Mouse (Mus musculus) retina, adult 2 months (tissue): ENCODE data around the gene Fgfr2.
"Not testable (repeated sequence)": the region's sequence is repeated elsewhere in the genome, so short reads cannot be mapped to it uniquely, and the experiment has no call there.

Experiments
- DNase-seq: peaks from one replicate; pipeline ENCODE4 v3.0.0-alpha.2; 2012; ENCODE audit warnings: low read depth, low spot score

The Fgfr2 gene

DNA sequence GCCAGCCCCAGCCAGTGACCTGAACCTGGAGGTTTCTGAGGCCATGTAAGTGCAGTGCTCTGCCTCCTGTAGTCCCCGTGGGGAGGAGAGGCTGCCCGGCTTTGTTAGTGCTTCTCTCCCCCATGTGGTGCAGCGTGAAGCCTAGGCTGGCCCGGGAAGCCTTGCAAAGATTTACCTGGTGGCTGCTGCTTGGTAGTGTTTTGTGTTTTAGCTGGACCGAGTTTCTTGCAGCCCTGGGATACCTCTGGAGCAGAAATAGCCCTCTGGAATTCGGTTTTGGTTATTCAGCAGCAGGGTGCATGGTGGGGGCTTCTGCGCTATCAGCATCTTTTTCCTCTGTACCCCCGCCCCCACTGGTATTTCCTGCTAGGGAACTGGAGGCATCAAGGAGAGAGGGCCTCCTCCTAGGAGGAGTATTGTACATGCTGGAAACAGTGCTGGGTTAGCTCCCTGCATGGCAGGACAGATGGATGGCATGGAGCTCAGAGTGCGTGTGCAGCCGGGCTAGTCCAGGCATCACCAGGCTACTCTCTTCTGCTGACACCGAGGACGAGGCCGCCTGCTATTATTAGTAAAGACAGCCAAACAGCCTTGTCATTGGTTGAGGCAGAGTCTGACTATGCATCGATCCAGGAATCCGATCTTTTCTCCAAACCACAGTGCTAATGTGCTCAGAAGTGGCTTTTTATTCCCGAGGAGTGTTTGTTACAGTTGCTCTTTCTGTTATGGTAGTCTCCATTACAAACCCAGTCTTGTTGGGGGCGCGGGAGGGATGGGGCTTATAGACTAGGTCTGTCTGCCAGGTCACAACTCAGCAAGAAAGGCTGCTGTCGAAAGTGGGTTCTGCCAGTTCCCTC lies 2430.0 kb downstream of the Fgfr2 start:
- DNase-seq, result no peak

DNA sequence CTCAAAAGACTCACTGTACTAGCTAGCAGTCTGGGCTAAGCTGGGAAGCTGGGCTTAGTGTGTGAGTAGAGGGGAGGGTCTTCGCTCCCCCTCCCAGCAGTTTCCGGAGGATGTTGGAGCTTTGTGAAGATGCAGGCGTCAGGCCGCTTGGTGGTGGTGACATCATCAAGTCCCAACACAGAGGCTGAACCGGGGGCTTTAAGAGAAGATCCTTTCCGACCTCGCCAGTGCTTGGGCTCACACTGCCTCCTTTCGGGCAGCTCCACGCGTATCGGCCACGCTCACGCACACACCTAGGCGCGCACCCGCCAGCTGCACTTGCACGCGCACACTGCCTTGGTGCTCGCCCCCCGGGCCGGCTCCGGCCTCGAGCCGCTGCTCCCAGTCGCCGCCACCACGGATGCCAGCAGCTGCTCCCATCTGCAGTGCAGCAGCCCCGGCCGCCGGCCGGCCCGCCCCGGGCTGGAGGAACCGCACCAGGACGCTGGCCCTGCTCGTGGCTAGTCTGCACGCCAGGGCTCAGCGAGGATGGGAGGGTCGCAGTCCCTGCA lies 2430.7 kb downstream of the Fgfr2 start:
- no peak for DNase-seq

DNA sequence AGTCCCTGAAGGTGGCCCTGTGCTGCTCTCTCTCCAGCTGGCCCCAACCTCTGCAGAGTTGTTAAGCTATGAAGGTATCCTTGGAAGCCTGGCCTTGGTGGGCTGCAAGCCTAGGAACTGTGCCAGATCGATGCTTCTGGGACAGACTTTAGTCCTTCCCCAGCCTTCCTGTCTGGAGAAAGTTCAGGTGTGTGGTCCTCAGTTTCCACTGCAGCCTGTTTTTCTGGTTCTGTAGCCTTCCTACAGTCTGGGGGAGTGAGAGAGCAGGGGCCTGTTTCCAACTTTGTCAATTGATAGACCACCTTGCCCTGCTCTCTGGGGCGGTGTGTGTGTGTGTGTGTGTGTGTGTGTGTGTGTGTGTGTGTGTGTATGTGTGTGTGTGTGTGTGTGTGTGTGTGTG lies 2431.2 kb downstream of the Fgfr2 start:
- DNase-seq, result no peak

DNA sequence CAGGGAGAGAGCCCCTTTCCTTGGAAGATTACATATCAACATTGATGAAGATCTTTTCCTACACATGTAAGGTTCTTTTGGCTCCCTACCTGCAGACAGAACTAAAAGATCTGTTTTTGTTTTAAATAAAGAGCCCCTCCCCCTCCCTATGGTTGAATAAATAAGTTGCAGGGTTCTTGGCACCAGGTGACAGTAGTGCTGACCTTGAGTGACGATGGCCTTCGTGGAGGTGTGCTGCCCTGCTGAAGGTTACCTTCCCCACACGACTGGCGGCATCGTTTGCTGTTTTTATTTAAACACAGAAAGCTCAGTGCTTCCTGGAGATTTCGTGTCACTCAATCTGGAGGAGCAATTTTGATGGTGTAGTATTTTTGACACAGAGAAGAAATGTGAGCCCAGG lies 2432.3 kb downstream of the Fgfr2 start:
- DNase-seq, result no peak

DNA sequence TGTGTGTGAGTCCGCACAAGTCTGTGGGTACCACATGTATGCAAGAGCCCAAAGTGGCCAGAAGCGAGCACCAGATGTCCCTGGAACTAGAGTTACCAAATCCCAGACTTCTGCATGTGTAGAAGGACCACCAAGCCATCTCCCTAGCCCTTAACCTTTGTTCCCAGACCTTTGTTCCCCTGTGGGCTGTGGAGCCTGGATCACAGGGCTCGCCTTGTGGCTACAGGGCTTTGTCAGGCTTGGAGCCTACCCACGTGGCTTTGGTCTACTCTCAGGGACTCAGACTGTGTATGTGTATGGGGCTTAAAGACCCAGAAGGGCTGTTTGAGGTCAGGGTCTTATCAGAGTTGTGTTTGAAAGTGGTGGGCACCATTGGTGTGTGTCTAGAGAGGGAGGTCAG lies 2434.5 kb downstream of the Fgfr2 start:
- DNase-seq, result no peak

DNA sequence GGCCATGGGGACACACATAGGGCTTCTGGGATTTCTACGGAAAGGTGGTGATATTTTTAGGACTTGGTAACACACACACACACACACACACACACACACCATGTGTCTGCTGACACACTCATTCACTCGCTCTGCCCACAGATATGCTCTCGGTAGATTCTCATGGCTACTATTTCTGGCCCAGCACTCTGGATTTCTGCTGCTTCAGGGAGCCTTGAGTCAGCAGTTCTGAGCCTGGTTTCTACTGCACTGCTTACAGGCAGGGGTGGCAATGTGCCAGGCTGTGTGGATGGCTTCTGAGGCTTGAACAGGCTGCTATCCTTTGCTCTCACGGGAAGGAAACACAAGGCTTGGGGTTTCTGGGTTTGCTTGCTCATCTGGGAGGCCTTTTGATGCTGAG lies 2441.4 kb downstream of the Fgfr2 start:
- no peak for DNase-seq

DNA sequence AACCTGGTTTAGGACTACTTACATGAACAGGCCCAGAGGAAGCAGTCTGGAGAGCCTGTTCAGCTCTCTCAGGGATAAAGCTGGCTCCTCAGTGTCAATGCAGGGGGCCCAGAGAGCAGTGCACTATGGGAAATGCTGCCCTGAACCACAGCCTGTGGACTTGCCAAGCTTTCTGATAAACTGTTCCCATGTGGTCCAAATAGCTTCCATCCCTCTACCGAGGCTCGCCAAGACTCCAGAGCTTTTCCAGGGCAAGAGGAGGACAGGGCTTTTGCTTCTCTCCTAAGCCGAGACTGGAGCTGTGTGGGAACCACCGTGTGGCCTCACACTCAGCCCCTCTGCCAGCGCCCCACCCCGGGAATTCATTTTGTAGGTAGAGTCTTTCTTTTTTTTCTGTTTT lies 2444.7 kb downstream of the Fgfr2 start:
- no peak for DNase-seq

DNA sequence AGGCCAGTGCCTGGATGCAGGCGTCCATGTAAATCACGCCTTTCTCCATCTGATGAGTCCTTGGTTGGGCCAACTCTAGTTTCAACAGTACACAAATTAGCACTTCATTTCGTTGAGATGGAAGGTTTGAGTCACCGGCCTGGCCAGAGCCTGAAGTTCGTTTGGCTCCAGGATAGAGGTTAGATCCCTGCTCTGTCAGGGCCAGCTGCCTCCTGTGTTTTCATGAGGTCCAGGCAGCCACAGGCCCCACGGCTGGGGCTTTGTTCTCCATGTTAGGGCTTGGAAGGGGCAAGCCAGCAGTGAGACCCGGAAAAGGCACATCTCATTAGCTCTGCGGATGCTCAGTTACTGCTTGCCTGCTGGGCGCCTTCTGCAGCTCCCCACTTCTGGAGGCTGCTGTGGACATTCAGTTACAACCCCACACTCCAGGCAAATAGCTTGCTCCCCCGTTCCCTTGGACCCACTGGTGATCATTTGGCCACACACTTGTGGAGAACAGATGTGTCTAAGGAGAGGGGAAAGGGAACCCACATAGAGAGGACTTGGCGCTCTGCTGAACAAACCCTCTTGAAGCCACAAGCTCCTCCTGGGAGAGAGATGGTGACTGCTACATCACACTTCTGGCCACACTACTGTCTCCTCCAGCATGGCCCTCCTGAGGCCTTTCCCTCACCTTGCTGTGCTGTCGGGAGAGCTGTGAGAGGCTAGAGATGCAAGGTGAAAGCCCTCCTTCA lies 2445.4 kb downstream of the Fgfr2 start:
- no peak for DNase-seq

DNA sequence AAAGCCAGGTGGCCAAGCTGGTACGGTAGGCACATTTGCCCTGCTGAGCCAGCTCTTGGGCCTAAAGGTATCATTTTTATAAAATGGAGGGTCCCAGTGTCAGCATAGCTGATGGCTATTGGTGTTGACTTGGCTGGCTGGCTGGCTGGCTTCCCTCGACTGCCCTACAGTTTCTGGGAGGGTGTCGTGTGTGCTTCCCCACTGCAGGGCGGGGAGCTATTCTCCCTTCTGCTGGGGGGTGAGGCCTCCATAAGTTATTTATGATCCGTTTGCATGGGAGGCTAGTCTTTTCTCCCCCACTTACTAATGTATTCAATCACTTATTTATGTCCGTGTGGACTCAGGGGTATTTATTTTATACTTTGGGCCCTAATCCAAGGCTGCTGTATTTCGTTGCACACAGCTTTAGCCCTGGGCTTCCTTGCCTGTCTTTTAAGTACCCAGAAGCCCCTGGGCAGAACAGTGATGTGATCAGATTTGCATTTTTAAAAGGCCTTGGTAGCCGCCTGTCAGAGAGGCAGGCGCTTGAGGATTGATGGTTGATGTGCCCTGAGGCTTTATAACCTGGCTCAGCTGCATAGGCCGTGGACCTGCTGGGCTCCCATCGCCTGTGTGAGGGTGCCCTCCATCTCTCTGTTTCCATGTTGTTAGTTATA lies 2446.1 kb downstream of the Fgfr2 start:
- DNase-seq, result no peak

DNA sequence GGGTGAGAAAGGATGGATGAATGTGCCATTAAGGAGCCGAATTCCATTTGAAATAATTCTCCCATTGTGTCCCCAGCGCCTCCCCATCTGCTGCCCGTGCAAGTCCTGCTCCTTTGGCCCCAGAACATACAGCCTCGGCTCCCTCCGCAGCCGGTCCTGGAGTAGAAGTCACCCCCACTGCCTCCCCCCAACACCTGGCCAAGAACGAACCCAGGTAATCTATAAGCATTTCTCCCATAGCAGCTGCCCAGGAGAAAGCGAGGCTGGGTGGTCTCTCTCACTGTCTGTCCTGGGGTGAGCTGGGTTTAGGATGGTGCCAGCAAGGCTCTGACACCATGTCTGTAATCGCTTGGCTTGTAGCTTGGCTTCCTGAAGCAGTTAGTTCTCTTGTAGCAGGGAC lies 2448.6 kb downstream of the Fgfr2 start:
- no peak for DNase-seq

DNA sequence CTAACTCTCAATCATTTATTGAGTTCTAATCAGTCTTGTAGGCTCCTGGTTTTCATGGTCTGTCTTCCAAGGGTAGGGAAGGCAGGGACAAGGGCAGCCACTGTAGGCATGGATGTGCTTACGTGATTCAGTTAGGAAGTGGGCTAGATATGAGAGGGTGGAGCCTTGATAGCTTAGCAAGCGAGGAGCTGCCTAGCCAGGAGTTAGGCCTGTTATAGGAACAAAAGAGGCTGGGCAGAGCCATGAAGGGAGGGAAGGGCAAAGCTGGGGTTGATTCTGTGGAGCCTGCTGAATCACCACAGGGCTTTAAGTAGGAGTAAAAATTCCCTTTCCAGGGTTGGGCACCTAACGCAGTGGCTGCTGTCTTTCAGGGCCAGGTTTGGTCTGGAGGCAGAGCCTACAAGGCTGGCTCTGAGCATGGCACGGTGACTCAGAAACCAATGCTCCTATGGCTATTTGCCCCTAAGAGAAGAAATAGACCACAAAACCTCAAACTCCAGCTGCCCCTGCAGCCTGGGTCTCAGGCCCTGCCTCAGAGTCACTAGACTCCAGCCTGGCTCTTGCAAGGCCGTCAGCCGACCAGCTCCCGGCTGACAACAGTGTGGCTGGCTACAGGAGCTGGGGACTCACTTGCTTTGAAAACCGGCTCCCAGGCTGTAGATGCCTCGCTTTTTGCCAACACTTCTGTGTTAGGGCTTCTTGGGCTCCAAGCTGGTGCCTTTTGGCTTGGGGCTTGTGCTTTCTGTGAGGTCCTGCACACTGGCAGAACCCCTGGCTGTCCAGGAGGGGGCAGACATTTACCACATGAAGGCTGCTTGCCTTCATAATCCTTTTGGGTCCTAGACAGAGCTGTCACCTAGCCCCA lies 2449.7 kb downstream of the Fgfr2 start:
- DNase-seq, result no peak

DNA sequence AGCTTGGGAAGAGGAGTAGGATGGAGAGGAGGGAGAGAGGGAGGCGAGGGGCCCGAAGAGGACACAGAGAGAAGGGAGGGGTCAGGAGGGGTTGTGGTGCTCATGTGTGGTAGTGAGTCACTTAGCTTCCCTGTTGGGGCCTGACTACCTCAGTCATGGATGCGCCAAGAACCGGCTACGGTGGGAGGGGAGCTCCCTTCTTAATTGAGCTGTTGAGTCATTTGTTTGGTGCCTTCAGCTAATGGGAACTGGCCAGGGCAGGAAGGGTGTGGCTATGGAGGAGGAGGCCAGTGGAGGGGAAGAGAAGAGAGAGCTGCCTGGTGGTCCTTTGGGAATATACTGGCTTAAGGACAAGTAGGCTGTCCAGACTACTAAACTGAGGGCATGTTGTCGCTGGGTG lies 2451.8 kb downstream of the Fgfr2 start:
- no peak for DNase-seq

DNA sequence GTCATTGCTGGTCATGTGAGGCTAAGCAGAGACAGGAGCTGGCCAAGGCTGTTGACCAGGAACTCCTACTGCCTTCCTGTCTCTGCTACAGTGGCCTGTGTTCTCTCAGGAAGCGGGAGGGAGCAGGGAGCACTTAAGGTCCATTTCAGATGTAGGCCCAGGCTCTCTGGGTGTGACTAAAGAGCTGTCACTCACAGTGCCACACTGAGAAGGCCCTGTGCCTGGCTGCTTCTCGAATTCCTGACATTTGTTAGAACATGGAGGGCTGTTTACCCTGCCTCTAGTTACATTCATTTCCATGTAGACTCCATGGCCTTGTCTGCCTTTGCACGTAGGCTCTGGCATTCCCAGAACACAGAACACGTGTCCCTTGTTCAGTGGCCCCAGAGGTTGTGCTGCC lies 2452.8 kb downstream of the Fgfr2 start:
- DNase-seq, result no peak

DNA sequence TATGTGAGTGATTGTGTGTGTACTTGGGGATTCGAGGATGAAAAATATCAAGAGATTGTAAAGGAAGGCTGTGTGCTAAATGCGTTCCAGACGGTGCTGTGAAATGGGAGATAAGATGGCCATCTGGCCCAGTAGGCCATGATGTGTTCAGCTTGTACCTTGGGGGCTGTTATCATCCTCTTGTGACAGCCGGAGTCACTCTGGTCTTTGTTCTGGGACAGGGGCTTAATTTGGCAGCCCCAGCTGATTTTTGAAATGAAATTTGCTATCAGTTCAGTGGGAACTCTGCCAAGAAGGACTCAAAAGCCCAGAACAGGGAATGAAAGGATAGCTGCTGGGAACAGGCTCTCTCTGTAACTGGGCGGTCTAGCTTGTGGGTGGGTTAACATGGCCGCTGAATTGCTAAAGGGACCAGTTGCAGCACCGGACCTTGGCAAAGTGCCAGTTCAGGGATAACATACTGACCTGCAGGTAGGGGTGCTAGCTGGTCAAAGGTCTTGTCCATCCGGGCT lies 2453.7 kb downstream of the Fgfr2 start:
- DNase-seq, result no peak

DNA sequence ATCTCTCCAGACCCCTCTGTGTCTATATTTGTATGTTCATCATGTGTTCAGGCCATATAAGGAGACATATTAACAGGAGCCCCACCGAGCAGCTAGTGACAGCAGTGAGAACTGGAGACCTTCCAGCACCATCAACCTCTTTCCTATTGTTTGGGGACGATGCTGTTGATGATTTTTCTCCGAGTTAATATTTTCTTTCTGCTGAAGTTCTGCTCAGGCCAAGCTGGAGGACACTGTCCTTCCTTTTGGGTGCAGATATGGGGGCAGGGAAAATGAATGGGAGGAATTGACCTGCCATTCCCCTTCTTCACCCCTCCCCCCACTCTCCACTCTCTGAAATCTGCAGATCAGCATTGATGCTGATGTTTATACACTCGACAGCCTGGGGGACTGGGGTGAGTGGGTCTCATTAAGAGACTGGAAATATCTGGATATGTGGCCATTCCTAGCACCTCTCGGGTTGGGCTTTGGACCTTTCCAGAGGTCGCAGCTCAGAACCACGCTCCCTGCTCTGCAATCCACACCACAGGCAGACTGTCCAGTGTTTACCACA lies 2454.3 kb downstream of the Fgfr2 start:
- no peak for DNase-seq

DNA sequence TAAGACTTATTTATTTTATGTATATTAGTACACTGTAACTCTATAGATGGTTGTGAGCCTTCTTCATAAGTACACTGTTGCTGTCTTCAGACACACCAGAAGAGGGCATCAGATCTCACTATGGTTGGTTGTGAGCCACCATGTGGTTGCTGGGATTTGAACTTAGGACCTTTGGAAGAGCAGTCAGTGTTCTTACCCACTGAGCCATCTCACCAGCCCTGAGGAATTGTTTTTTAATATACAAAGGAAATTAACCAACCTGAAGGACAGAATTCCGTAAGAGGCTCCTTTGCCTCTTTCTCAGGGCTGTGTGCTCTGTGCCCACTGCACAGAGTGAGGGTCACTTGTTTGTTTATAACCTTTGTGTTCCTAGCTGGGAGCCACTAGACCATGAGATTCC lies 2455.1 kb downstream of the Fgfr2 start:
- DNase-seq, result not testable (repeated sequence)

DNA sequence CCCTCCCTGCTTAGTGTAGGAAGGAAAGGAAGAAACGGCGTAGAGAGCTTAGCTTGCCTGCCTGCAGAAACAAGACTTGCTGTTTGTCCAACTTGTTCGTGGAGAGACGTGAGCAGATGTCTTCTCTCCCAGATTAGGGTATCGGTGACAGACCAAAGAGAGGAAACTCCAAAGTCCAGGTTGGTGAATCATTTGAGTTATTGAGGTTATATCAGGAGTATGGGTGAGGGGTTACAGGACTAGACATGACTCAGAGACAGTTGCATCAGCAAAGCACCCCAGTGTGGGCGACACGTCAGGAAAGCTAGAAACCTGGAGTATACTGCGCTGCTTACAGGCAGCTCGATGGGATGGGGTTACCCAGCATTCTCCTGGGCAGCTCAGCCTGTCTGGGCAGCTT lies 2457.8 kb downstream of the Fgfr2 start:
- no peak for DNase-seq

DNA sequence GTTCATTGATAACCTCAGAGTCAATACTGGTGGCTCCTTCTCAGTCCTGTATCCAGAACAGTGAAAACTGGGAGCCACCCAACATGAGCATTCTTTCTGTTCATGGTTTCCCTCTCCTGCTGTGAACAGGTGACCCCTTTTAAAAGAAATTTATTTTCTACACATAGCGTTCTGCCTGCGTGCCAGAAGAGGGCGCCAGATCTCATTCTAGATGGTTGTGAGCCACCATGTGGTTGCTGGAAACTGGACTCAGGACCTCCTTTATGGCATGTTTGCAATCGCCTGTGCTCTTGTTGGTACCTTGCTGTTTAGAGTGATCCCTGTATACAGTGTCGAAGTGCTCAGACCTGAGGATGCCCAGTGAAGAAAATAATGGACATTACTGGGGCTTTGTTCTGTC lies 2458.5 kb downstream of the Fgfr2 start:
- no peak for DNase-seq

DNA sequence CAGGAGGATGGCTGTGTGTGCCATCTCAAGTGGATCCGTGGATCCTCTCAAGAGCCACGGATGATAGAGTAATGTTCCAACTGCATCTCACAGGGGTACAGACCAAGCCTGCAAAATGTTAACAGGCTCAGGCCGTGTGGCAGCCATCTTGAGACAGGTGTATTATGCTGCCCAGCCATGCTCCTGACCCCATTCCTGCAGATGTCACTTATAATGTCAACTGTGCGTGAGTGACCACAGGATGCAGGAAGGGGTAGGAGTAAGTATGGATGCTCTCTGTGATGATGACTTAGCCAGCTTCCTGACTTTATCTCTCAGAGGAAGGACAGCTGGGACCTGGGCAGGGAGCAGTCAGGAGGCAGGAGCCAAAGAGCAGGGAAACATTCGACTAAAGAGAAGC lies 2459.1 kb downstream of the Fgfr2 start:
- DNase-seq, result no peak

DNA sequence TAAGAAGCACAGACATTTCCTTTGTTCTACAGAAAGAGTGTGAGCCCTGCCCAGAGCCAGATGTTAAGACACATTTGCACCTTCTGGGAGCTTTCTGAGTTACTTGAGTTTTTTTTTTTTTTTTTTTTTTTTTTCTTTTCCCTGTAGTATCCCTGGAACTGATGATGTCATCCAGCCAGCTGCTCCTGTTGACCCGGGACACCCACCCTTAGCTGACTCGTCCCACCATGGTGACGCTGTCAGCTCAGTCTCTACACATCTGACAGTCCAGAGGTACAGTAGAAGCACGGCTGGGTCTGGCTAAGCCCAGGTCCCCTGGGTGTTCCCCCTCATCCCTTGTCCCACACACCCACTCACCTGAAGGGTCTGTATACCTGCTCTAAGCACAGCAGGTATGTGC lies 2460.3 kb downstream of the Fgfr2 start:
- no peak for DNase-seq

DNA sequence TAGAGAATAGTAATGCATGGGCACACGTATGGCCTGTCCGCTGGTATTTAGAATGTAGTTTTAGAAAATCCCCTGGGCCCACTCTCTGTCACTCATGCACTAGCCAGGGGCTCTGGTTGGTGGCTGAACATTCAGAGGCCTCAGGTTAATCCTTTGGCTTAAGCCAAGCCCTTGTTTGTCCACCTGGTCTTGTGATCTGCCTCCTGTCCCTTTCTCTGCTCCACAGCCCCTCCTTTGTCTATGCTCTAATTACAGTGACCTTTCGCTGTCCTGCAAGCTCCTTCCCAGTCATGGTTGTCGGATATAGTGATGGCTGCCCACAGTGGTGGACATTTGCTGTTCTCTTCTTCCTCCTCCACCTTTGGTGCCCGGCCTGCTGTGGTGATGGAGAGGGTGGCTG lies 2460.9 kb downstream of the Fgfr2 start:
- DNase-seq, result no peak
